Mouse (Mus musculus) lung, postnatal 0 days (tissue): ENCODE results near the gene Cnot4.

ENCODE experiments used
- CTCF ChIP-seq: IDR thresholded peaks from 2 replicates; pipeline ENCODE4 v1.5.1; 2016; ENCODE audit warnings: antibody characterized with exemption, mild to moderate bottlenecking
- EP300 ChIP-seq: IDR thresholded peaks from 2 replicates; pipeline ENCODE4 v1.6.1; 2016; ENCODE audit warnings: antibody characterized with exemption, mild to moderate bottlenecking, control low read depth

- TF ChIP-seq CTCF (no peak), EP300 (no peak)
Observed at GRCm38 (mm10) chr6:35032704-35033103, 100.8 kb downstream of the Cnot4 start.
